Mouse (Mus musculus): ENCODE data around the gene Bag6. TPM values are rescaled to one million over a fixed set of nuclear protein-coding genes. Genes with fewer than 3 reads are reported as not detected.

Bag6 gene
- 57.4 TPM for polyA plus RNA-seq (2017; shearing (Covaris generic))

GRCm38 (mm10) chr17:35134801-35135590, at the start of gene Bag6:
Gene Bag6 (plus strand): TSS chr17:35135178.

GRCm38 (mm10) chr17:35085208-35085865, 49.6 kb upstream of the Bag6 start, which contains the start of gene Ly6g6f:
Gene Ly6g6f (minus strand): TSS chr17:35085610.

GRCm38 (mm10) chr17:35088825-35089644, 45.9 kb upstream of the Bag6 start, which contains the start of gene Abhd16a:
Gene Abhd16a (plus strand): TSS chr17:35089263.

GRCm38 (mm10) chr17:35108097-35108496, 26.9 kb upstream of the Bag6 start, which contains the start of gene Ly6g5c:
Gene Ly6g5c (plus strand): TSS chr17:35108279.

GRCm38 (mm10) chr17:35115046-35116019, 19.6 kb upstream of the Bag6 start, which contains the start of gene Ly6g5b:
Gene Ly6g5b (minus strand): TSS chr17:35115428.

GRCm38 (mm10) chr17:35121143-35121799, 13.7 kb upstream of the Bag6 start, which contains the start of gene Gpank1:
Gene Gpank1 (plus strand): TSS chr17:35121455.

GRCm38 (mm10) chr17:35121871-35122303, 13.1 kb upstream of the Bag6 start, which contains the start of gene Csnk2b:
Gene Csnk2b (minus strand): TSS chr17:35122053.

GRCm38 (mm10) chr17:35126206-35126611, 8.8 kb upstream of the Bag6 start, which contains the start of gene D17H6S53E:
Gene D17H6S53E (plus strand): TSS chr17:35126373.

GRCm38 (mm10) chr17:35131500-35132173, 3.3 kb upstream of the Bag6 start, which contains the start of gene Apom:
Gene Apom (minus strand): TSS chr17:35132050.

GRCm38 (mm10) chr17:35164568-35165450, 29.8 kb downstream of the Bag6 start, which contains the start of gene Prrc2a:
Gene Prrc2a (minus strand): TSS chr17:35164897.

GRCm38 (mm10) chr17:35175968-35176367, 41.0 kb downstream of the Bag6 start, which contains the start of gene Aif1:
Gene Aif1 (minus strand): TSS chr17:35176068.

GRCm38 (mm10) chr17:35187959-35188610, 53.1 kb downstream of the Bag6 start, which contains the start of gene Lst1:
Gene Lst1 (minus strand): TSS chr17:35188439.

GRCm38 (mm10) chr17:35193881-35194843, 59.2 kb downstream of the Bag6 start, which contains the start of gene Ltb:
Gene Ltb (plus strand): TSS chr17:35194439.

